Mouse (Mus musculus) thymus, postnatal 14 days (tissue): ENCODE data around the gene Ttc23.

ENCODE experiments used
- DNase-seq: peaks from one replicate; pipeline ENCODE4 v3.0.0; 2021

Ttc23 gene

DNA sequence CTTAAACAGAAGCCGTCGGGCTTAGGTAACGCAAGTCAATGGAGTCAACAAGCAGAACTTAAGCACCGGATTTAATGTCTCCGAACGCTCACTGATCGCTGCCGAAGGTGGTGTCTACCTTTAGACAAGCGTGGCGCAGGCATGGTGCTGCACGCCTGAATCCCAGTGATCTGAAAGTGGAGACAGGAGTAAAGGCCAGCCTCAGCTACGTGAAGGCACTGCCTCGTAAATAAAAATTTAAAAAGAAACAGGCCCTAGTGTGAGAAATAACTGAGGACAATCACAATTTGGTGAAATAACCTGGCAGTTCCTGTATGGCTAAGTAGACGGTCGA lies 1.6 kb upstream of the Ttc23 start:
- DNase-seq = no peak

DNA sequence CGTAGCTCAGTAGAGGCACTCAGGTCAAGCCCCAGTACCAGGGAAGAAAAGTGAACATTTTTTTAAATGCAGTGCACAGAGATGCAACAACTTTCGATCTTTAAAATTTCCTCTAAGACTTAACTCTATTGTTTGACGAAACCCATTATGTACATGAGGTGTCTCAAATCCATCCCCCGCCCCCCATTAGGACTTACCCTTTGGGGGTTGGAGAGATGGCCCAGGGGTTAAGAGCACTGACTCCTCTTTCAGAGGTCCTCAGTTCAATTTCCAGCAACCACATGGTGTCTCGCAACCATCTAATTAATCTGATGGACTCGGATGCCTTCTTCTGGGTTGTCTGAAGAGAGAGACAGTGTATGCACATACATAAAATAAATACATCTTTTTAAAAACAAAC lies 1.1 kb upstream of the Ttc23 start:
- DNase-seq = no peak

DNA sequence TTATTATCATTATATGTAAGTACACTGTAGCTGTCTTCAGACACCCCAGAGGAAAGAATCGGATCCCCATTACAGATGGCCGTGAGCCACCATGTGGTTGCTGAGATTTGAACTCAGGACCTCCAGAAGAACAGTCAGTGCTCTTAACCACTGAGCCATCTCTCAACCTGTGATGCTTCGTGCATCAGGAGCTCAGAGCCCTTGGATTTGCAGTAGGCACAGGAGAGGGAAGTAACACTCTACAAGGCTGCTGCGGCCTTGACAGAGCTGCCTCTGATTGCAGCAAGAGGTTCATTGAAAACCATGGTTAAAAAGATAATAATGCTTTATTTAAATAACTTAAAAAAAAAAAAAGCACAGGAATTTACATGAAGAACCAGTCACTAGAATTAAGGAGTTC lies 1.2 kb downstream of the Ttc23 start:
- DNase-seq = no peak

DNA sequence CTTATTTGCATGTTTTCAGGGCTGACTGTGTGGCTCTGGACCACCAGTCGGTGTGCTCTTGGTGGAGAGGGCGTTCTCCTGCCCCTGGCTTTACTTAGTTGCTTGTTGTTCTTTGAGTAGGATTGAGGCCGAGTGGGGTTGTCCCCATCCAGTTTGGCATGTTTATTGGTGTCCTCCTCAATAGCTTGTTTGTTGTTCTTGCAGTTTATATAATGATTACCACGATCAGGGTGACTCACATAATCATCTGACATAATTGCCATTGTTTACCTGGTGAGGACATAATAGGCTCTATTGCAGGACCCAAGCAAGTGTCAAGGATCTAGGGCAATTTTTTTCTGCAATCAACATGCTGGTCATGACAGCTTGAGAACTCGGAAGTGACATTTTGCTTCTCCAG lies 5.0 kb downstream of the Ttc23 start:
- DNase-seq = no peak

DNA sequence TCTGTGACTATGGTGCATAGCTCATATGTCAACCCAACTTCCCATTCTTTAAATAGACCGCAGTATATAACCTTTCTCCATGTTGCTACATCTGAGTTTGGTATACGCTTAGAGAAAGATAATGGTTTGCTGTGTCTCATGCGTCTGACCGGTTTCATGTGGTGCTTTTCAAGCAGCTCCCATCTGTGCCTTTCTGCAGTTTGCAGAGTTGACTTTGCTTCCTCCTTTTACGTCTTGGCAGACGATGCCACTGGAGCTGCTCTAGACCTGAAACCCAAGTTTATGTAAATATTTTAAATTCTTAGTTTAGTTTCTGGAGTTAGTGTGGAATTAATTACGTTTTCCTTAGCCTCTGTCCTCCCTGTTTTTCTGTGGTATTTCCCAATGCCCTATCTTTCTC lies 7.5 kb downstream of the Ttc23 start:
- DNase-seq = no peak

DNA sequence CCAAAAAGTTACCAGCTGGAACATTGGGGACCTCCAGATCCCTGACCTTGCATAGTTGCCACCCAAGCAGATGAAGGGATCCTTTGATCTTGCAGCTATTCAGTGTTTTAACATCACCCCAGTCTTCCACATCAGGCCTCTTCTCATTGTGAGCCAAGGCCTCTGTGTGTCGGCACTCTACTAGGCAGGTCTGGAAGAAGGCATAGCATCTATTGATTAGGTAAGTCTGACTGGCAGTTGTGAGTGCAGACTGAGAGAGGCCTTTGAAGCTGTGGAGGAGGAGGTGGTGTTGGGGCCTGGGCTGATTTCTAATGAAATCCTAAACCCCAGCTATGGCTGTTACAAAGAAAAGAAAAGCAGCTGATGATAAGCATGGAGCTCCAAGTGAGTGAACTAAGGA lies 8.0 kb downstream of the Ttc23 start:
- DNase-seq = no peak

DNA sequence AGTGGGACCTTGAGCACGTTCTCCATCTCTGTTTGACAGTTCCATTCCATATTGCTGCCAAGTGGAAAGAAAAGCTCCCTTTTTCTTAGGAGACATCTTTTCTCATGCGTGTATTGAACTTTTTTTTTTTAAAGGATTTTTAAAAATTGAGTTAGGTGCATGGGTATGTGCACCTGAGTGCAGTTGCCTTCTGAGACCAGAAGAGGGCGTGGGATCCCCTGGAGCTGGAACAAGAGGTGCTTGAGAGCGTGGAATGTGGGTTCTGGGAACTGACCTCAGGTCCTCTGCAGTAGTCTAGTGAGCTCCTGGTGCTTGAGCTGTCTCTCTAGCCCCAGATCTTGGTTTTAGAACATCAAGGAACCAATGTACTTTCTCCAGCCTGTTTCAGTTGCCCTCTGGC lies 10.9 kb downstream of the Ttc23 start:
- no peak for DNase-seq

DNA sequence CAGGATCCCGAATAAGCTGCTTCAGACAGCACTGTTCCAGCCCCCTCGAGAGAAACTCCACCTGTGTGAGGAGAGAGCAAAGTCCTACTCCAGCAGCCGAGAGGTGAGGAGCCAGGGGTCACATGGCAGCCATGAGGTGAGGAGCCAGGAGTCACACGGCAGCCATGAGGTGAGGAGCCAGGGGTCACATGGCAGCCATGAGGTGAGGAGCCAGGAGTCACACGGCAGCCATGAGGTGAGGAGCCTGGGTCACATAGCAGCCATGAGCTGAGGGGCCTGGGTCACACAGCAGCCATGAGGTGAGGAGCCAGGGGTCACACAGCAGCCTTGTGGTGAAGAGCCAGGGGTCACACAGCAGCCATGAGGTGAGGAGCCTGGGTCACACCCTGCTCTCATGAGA lies 15.2 kb downstream of the Ttc23 start:
- DNase-seq = no peak

DNA sequence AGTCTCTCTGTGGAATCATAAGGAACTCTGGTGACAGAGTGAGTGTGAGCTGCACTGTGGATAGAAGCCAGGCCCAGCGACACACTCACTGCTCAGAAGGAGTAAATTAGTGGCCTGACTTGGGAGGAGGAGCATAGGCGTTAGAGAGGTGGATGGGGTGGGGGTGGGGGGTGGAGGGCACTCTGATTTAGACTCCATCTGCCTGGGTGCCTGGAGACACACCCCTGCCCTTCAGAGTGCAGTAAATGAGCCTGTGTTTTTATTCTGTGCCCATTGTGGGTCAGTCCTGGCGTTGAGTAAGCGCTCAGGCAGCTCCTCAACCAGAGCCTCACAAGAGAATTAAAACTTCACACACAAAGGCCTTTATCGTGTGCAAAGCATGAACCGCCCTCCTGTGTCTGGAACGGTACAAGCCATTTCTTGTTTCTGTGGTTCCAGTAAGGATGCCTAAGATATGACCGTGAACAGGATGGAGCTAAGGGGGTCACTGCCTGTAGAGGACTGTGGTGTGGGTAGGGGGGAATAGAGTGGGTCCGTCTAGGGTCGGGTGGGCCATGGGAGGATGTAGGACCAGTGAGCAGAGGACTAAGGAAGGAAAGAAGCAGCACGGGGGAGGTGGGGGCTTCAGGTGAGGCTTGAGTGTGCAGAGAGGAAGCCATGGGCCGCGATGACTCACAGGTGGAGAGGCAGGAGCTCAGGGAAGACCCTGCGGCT lies 16.9 kb downstream of the Ttc23 start:
- DNase-seq = no peak

DNA sequence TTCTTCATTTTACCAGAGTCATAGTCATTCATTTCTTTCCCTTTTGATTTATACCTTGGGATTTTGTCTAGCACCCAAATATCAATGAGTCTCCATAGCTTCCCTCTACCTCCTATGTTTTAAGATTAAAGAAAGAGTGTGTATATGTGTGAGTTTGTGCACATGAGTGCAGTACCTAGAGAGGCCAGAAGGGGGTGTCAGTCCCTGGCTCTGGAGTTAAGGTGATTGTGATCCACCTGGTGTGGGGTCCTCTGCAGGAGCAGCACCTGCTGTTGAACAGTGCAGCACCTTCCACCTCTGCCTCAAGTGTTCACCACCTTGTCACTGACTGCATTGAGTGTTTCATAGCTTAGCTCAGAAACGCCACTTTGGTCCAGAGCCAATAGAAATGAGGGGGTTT lies 23.8 kb downstream of the Ttc23 start:
- DNase-seq = no peak

DNA sequence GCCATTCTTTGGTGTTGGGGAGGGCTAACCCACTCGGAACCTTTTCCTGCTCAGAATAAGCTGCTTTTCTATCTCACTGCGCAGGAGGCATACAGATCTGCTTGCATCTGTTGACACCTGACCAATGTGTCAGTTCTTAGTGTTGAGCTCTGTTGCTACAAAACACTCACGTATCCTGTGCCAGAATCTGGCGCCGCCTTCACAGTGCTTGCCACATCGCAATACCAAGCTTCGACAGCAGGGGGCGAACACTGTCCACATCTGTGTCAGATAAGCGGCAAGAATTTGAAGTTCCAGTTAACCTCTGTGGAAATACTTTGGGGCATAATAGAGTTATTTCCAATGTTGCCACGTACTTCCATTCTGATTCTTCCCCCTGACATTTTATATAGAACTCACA lies 25.4 kb downstream of the Ttc23 start:
- DNase-seq = peak; percentile 89

DNA sequence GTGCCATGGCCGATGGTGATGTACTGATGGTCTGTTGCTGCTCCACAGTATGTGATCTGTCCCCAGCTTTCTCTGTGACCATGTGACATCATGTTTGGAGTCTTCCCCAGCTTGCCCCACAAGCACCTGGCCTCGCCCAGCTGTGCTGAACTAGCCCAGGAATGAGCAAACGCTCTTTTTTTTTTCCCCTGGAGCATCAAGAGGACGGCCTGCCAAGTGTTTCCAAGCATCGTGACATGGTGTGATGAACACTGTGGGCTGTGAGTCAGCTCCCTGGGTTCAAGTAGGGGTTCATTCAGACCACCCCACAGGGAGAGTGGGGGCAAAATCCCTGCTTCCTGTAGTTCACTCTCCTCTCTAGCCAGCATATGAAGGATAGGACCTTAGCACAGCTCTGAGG lies 26.4 kb downstream of the Ttc23 start:
- no peak for DNase-seq

DNA sequence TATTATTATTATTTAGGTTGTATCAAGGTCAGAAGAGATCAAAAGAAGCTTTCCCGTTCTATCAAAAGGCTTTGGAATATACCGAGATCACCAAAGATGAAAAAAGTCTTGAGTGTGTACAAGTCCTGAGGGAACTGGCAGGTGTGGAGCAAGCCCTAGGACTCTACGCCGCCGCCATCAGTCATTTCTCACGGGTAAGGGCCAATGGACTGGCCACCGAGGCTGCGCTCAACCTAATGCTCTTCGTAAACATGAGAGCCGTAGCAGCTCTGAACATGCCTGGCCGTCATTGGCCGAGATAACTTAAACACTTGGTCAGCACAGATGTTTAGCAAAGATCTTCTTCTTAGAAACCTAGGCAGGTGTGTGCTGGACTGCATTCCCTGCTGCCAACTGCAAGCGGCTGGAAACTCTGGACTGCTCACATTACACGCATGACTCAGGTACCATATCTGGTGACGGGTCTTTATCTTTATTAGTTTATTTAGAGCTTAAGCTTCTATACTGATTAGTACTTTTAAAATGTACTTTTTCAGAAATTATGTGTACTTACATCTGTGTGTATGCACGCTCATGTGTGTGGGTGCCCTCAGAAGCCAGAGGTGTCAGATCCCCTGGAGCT lies 31.8 kb downstream of the Ttc23 start:
- no peak for DNase-seq

DNA sequence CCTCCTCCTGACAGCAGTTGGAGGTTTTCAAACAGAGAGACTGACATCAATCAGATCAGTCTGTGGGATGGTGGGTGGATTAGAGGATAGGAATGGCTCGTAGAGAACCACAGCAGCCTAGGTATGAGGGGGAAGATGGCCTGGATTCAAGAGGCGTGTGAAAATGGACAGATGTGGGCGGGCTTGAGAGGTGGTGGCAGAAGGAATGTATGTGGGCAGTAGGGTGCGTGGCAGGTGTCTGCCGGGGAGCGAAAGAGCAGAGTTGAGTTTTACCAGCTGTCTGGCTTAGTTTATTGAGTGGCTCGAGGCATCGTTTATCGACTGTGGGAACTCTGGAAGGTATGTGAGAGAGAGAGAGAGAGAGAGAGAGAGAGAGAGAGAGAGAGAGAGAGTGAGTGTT lies 33.9 kb downstream of the Ttc23 start:
- no peak for DNase-seq

DNA sequence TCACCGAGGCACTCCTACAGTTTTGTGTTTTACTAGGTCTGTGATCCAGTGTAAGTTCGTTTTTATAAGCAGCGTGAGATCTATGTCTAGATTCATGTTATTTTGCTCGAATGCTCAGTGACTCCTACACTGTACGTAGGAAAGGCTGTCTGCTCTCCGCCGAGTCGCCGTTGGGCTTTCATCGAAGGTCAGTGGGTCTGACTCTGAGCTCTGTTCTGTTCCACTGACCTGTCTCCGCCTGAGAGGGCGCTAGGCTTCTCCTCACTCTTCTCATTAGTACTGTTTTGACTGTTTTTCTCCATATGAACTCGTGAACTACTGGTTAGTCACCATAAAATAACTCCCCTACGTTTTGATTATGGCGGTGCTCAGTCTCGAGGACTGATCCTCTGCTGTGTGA lies 35.8 kb downstream of the Ttc23 start:
- DNase-seq = no peak

DNA sequence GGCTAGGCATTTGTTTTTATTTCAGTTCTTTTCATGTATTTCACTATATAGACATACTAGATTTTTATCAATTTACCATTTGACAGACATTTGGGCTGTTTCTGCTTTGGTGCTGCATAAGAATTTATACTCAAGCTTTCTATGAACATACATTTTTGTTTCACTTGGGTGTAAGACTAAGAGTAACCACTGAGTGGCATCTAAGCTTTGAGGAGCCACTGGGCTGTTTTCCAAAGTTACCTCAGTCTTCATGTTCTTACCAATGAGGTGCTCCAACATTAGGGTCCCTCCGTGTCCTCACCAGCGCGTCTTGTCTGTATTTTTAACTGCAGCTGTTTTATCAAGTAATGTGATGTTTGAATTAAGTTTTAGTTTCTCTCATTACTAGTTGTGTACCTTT lies 39.3 kb downstream of the Ttc23 start:
- no peak for DNase-seq

DNA sequence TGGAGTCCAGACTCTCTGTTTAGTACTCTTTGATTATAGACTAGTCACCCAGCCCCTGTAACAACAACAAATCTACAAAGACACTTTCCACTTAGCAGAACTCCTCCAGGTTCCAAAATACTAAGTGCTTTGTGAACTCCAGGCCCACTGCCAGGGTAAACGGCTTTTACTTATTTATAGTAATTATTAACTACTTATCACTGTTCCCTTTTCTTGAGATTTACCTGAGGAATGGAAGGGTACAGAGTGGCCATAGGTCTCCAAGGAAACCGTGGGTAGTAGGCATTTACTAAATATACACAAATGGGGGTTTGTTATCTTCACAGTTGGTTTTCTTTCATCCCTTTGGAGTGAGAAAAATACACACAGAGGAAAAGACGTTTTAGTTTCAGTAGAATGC lies 41.1 kb downstream of the Ttc23 start:
- no peak for DNase-seq

DNA sequence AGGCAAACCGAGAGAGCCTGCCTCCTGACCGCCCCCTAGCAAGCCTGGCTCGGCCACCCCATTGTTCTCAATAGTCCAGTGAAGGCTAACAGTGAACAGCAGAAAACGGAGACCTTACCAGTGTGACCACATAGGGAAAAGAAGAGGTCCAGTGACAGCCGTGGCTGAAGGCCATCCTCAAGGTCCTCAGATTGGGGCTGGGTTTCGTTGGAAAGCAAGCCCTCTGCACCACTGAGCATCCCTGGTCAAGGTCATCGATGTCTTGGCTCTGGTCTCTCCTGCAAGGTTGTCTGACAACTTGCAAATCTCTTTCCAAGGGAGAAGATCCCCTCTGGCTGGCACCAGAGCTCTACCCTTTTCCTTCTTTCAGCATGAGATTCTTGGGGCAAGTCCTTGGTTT lies 42.6 kb downstream of the Ttc23 start:
- no peak for DNase-seq

DNA sequence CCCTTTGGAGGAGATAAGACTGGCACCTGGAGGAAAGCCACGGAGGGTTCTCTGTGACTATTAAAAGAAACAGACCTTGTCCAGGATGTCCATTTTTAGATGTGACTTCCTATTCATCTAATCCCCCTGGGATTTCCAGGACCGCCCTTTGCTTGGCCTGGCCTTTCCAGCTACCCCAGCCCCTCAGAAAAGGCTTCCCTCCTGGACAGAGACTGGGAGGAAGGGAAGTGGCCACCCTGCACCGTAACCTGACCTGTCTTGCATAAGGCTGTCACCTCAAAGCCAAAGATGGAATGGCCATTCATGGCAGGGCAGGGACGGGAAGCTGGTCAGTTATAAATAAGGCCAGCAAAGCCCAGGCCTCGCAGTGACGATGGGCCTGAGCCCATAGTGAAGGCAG lies 43.8 kb downstream of the Ttc23 start:
- no peak for DNase-seq

DNA sequence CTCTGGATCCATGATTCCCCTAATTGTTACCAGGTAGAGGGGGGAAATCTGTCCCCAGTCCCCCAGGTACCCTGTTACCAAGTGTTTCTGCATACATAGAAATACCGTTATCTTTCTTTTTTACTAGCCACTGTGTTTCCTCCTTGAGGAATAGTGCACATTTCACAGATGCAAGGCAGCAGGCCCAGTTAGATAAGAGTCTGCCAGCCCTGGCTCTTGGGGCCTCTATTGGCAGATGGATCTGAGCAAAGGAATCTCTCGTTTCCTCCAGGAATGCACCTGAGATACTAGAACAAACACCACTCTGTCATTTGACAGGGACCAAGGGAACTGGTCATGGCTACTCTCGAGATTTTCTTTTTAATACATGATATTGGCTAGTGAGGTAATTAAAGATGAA lies 44.9 kb downstream of the Ttc23 start:
- no peak for DNase-seq

DNA sequence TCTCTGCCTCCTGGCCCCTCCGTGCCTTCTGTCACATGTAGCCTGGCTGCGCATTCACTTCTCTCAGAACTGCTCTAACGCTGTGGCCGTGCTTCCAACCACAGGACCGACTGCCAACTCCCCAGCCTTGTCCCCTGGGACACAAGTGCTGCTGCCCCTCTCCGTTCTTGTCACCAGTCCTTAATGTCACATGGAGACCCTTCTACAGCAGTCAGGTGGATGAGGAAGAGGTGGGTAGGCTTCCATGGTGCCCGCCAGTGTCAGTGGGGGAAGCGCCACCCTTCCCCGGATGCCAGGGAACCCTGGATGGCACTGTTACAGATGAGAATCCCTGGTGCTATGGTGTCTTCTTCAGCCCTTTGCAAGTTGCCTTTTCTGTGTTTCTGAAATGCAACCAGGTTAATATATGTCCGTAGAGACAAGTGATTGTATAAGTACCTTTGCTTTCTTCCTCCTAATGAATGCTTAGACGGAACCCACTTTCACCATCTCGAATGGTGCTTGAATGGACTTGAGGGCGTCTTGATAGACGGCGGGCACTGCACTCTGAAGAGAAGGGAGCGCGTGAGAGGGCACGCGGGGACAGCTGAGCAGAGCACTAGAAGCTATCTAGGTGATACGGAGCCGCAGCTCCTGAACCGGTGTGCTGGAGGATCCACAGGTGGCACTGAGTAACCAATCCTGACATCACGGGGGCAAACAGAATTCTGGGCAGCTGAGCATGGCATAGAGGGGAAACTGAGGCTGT lies 45.8 kb downstream of the Ttc23 start:
- DNase-seq = no peak

DNA sequence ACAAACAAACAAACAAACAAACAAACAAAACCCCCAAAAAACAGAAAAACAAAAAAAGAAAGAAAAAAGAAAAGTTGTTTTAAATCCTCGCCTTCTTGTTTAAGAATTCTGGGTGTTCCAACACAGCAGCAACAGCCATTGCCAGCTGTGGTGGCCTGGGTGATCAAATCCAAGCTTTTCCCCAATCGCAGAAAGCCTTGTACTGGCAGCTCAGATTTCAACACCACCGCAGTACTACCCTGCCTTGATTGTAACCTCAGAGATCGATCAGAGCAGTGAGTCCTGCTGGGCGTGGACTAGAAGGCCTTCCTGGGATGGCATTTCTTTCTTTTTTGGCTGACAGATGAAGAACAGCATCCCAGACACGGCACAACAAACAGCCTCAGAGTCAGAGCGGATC lies 48.7 kb downstream of the Ttc23 start:
- no peak for DNase-seq

DNA sequence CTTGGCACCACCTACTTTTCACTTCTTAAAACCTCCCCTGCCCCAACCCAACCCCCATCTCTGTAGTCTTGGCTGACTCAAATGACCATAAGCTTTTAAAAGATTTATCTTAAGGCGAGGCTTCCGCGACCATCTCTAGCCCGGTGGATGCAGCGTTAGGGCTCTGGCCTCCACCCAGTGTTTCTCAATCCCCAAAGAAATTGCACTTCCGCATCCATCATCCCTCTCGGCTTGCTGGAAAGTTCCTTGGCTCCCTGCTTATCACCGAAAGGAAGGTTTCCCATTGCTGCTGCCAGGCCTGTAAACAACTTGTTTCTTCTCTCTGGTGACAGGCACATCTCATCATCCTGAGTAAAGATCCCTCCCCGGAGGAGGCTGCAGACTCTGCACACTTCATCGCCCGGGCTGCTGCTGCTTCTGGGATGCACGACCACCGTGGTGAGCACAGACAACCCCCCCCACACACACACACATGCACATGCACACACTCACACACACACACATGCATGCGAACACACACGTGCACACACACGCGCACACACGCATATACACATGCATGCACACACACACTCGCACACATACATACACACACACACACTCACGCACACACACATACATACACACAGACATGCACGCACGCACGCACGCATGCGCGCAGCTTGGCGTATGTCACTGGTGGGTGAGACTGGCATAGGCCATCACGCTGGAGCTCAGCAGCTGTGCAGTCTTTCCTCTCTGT lies 50.9 kb downstream of the Ttc23 start:
- DNase-seq = no peak

DNA sequence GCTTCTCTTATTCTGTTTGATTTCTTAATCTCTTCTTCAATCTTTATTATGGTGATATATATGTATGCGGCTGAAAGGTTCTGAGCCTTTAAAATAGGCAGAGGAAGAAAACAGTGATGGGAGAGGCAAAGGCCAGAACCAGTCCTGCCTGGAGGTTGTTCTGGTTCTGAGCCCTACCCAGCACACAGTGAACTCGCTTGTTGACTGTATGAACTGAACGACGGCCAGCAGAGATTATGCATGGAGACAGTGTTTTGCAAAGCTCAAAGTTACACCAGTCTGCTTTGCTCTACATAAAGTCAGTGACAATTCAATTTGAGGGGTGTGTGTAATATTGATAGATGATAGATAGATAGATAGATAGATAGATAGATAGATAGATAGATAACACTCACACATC lies 52.1 kb downstream of the Ttc23 start:
- no peak for DNase-seq
